Mouse (Mus musculus) testis, adult 10 weeks (tissue): ENCODE measurements around the gene Gm17720. TPM values are rescaled to one million over a fixed set of nuclear protein-coding genes. Genes with fewer than 3 reads are reported as not detected.

ENCODE experiments used
- polyA plus RNA-seq: library from polyadenylated mRNA; stranded (reverse); fragments of 350-450 nt; fragmentation: Illumina TruSeq; extraction: RNeasy Lipid Tissue Mini Kit (QIAGEN cat#74804); gene quantifications from one replicate; pipeline ENCODE4 v1.2.3, GENCODE M21; 2014; ENCODE audit warnings: low read depth, low replicate concordance

The Gm17720 gene
- polyA plus RNA-seq: not detected

GRCm38 (mm10) chr8:110102653-110103052 lies at the start of gene Gm17720:
Gene Gm17720, minus strand, starts transcription at chr8:110102753.

GRCm38 (mm10) chr8:110100907-110101306 lies 1.6 kb downstream of the Gm17720 start, which contains the start of gene Gm21964:
Gene Gm21964, plus strand, starts transcription at chr8:110101207.

GRCm38 (mm10) chr8:110079282-110080221 lies 23.0 kb downstream of the Gm17720 start, which contains the start of gene Zfp612:
Gene Zfp612, plus strand, starts transcription at chr8:110079746.

GRCm38 (mm10) chr8:110039659-110040058 lies 62.9 kb downstream of the Gm17720 start, which contains the start of gene Chst4:
Gene Chst4, minus strand, starts transcription at chr8:110039740.

Other genes starting within 250 kb of the Gm17720 start
- gene Phlpp2, start 234.2 kb downstream of the Gm17720 start, polyA plus RNA-seq: 3.1 TPM
- 1.4 TPM for gene Marveld3, start 140.6 kb downstream of the Gm17720 start, polyA plus RNA-seq
- 0.11 TPM for gene Tat, start 112.3 kb downstream of the Gm17720 start, polyA plus RNA-seq
- not detected for gene Chst4, start 63.0 kb downstream of the Gm17720 start, polyA plus RNA-seq
- gene Zfp612, start 23.0 kb downstream of the Gm17720 start, polyA plus RNA-seq: 20.3 TPM
- 0.31 TPM for gene Gm21964, start 1.5 kb downstream of the Gm17720 start, polyA plus RNA-seq
- 0.20 TPM for gene Calb2, start 65.5 kb upstream of the Gm17720 start, polyA plus RNA-seq
- 1.9 TPM for gene Cmtr2, start 112.9 kb upstream of the Gm17720 start, polyA plus RNA-seq
- gene Hydin, start 164.2 kb upstream of the Gm17720 start, polyA plus RNA-seq: 53.0 TPM